Mouse (Mus musculus) bone marrow macrophage, adult 2 months (primary cell): ENCODE measurements around the gene Frem1.

Experiments used
- CTCF ChIP-seq: IDR thresholded peaks from 2 replicates; pipeline ENCODE4 v1.5.1; 2012; ENCODE audit warnings: low read depth, mild to moderate bottlenecking, low read length, moderate library complexity
- POLR2A ChIP-seq: IDR thresholded peaks from 2 replicates; pipeline ENCODE4 v1.6.1; 2012; ENCODE audit warnings: mild to moderate bottlenecking, low read depth, low read length, borderline replicate concordance

- TF ChIP-seq CTCF (no peak), POLR2A (no peak)
These were observed 171.9 kb downstream of the Frem1 start for GRCm38 (mm10) chr4:82880243-82880642.
